Mouse (Mus musculus): ENCODE measurements at regions not wholly inside any gene's neighbourhood (a gene's known extent, or its start where the extent isn't known, plus 50 kb on each side); places are given as distances from the start of the nearest gene placed in this dataset.
A peak's percentile ranks its signal among the peaks of the same experiment; 100 is the strongest.

- peak; percentile 20; the same call in 1 of the 2 replicates for ATAC-seq (replicated peaks; ENCODE audit: low read depth, poor library complexity, severe bottlenecking)
These were observed 124.0 kb upstream of the Itga4 start for GRCm38 (mm10) chr2:79131235-79131634.

DNA sequence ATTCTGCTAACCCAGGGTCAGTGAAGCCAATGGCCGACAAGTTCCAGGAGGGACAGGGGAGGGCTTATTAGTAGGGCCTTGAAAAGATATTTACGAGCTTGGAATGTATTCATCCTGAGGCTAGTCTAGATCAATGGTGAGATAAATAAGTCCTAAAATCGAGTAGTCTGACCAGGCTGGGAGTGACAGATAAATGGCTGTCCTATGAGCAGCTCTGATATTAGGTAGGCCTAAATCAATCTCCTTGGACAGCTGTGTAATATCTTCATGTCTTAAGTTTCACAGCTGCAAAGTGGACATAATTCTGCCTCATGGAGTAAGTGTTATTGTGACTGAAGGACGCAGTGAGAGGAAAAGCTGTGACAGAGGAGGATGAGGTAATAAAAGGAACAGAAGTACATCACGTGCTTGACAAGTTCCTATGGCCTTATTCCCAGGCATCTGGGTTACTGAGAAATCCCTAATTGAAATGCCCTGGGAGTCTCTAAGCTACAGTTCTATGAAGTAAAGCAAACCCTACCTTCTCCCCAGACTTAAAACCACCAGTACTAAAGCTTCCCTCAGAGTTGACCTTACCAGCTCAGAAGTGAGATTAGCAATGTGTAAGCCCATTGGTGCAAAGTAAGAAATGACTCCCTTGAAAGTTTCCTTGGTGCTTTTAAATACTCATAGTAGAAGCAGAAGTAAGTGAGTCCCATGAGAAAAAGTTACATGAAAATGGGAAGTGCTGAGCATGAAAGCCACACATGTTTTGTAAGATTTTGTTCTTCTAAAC is 123.3 kb upstream of the Itga4 start:
- ATAC-seq (replicated peaks; ENCODE audit: low read depth, poor library complexity, severe bottlenecking) = peak; percentile 75

- no peak; the same call in 1 of the 2 replicates for ATAC-seq (replicated peaks; ENCODE audit: low read depth, poor library complexity, severe bottlenecking)
These were observed 122.7 kb upstream of the Itga4 start for GRCm38 (mm10) chr2:79132518-79132845.

GRCm38 (mm10) chr2:79134281-79134680 is 120.9 kb upstream of the Itga4 start:
- no peak for ATAC-seq (replicated peaks; ENCODE audit: low read depth, poor library complexity, severe bottlenecking)

DNA sequence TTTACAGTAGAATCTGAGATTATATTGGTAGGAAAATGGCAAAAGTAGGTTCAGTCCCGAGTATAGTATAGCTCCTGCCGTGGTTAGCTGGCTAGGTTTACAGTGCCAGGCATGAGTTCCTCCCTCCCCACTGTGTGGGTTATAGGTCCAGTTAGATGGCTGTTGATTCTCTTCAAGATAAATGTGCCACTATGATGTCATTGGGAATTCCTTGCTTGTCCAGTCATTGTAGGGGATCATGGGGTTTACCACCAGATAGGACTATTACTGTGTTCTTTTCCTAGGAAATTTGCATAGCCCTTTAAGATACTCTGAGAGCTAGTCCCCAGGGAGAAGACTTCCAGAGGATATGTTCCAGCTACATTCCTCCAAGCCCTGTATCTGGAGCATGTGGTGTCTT is 119.2 kb upstream of the Itga4 start:
- no peak for ATAC-seq (replicated peaks; ENCODE audit: low read depth, poor library complexity, severe bottlenecking)

DNA sequence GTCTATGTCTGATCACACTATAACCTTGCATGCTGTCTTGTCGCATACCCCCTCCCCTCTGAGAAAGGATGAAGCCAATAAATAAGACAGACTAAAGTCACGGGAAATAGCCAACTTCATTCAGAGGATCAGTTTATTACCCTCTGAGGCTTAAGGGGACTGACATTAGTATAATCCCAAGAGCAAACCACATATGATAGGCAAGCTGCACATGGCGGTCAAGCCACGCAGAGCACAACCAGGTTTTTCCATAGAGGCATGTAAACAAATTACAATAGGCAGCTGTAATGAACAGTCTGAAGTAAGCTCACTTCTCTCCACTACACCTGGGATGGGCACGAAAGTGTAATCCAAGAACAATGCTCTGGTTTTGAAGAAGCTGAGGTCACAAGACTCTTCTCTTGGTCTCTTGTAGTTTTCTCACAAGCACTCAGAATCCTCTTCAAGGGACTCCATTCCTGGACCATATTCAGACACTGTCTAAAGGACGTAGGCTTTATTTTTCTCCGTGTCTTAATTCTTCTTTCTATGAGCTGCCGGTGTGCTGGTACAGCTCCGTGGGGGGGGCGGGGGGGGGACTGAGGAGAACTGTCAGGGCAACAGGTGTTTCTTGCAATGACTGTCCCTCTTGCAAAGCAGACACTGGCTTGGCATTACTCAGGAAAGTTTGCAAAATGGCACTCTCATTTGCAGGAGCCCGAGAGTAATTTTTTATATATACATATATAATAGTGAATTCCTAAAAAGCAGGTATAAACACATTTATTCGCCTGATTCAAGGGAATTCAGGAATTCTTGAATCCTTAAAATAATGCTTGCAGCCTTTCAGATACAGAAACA is 118.4 kb upstream of the Itga4 start:
- no peak for ATAC-seq (replicated peaks; ENCODE audit: low read depth, poor library complexity, severe bottlenecking)

DNA sequence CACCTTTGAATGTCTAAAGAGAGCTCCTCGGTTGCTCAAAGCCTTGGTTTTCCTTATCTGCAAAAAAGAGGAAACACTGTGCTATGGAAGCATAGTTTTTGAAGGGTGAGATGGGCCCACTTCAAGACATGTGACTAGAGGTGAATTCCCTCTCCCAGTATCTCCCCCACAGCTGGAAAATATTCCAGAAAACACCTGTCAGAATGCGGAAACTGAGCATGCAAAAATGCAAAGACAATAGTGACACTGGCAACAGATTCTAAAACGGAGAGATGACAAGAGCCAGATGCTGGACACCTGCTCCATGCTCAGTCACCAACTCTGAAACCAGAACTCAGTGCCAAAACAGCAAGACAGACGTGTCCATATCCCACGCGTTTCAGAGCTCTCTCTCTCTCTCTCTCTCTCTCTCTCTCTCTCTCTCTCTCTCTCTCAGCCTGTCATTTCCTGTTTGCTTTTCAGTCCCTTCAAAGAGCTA is 117.5 kb upstream of the Itga4 start:
- ATAC-seq (replicated peaks; ENCODE audit: low read depth, poor library complexity, severe bottlenecking) = peak; percentile 74

GRCm38 (mm10) chr2:79138368-79139109 is 116.7 kb upstream of the Itga4 start:
- ATAC-seq (replicated peaks; ENCODE audit: low read depth, poor library complexity, severe bottlenecking) = no peak

GRCm38 (mm10) chr2:79141961-79142360 is 113.3 kb upstream of the Itga4 start:
- ATAC-seq (replicated peaks; ENCODE audit: low read depth, poor library complexity, severe bottlenecking) = no peak

- ATAC-seq (replicated peaks; ENCODE audit: low read depth, poor library complexity, severe bottlenecking) = no peak
These were observed 112.0 kb upstream of the Itga4 start for GRCm38 (mm10) chr2:79143196-79143595.

GRCm38 (mm10) chr2:79145897-79146296 is 109.3 kb upstream of the Itga4 start:
- ATAC-seq (replicated peaks; ENCODE audit: low read depth, poor library complexity, severe bottlenecking) = peak; percentile 56

GRCm38 (mm10) chr2:79146563-79146962 is 108.7 kb upstream of the Itga4 start:
- no peak for ATAC-seq (replicated peaks; ENCODE audit: low read depth, poor library complexity, severe bottlenecking)

- peak; percentile 89 for ATAC-seq (replicated peaks; ENCODE audit: low read depth, poor library complexity, severe bottlenecking)
These were observed 106.1 kb upstream of the Itga4 start for GRCm38 (mm10) chr2:79149012-79149698.

DNA sequence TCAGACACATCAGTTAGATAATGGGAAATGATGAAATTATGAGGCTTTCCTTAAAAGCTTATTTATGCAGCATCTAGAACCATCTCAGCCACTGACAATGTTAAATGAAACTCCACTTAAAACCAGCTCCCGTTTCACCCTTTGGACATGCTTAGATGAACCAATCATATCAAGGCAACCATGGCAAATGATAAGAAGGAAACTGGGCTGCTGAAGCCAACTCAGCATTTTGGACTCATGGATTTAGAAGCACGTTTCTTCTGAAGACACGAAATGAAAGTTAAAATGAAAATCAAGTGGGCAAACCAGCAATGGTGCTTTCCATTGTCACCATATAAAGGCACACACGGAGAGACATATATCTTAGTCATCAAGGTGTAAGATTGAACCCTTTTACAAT is 103.6 kb upstream of the Itga4 start:
- no peak for ATAC-seq (replicated peaks; ENCODE audit: low read depth, poor library complexity, severe bottlenecking)

DNA sequence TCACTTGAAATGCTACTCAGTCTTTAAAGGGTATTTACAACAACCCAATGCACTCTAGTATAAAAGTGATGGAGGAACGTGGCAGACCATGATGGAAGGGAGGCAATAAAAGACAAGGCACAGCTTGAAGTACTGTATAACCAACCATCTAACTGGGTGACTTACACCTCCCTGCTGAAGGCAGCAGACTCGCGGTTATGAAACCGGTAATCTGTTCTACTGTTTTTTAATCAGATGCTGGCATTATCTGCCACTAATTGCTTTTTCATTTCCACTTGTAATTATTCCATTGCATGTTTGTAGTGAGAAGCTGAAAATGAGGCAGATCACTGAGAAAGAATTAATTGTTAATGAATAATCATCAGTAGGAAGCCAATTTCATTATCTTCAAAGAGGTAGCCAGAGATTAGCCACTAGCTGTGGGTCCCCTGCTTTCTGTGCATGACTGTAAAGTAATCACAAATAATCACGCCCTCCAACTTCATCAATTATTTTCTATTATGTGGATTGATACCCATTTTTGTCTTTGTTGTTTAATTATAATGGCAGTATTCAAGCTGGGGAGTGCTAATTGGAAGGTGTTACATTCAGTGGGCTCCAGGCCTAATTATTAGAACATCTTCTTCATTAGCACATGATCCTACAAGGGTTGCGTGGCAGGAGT is 103.1 kb upstream of the Itga4 start:
- no peak for ATAC-seq (replicated peaks; ENCODE audit: low read depth, poor library complexity, severe bottlenecking)

- no peak for ATAC-seq (replicated peaks; ENCODE audit: low read depth, poor library complexity, severe bottlenecking)
These were observed 102.5 kb upstream of the Itga4 start for GRCm38 (mm10) chr2:79152695-79153057.

DNA sequence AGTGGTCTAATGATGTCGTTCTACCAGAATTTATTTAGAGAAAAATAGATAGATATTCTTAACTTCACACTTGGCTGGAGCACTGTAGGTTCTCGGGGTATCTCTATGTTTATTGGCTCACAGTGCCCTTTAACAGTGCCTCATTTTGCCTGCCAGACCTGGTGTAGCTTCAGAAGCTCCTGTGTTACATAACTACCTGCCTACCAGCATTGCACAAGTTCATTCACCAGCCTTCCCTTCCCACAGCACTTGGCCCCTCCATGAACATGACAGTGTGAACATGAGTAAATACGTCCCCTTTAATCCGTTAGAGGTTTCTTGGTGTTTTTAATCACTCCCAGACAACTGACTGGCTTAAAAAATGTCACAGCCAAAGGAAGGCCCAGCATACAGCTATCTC is 102.2 kb upstream of the Itga4 start:
- no peak for ATAC-seq (replicated peaks; ENCODE audit: low read depth, poor library complexity, severe bottlenecking)

GRCm38 (mm10) chr2:79158450-79159055 is 96.7 kb upstream of the Itga4 start:
- 0 out of 2 replicates have a peak, but pooled peaks have one; percentile 18 for ATAC-seq (replicated peaks; ENCODE audit: low read depth, poor library complexity, severe bottlenecking)

- ATAC-seq (replicated peaks; ENCODE audit: low read depth, poor library complexity, severe bottlenecking) = no peak
These were observed 95.9 kb upstream of the Itga4 start for GRCm38 (mm10) chr2:79159336-79159735.

Measured in common myeloid progenitor, adult 5-6 weeks (primary cell).